Mouse (Mus musculus): ENCODE results near the gene Rps13. TPM values are rescaled to one million over a fixed set of nuclear protein-coding genes. Genes with fewer than 3 reads are reported as not detected.

Rps13 gene
- polyA plus RNA-seq, 1 experiment from 2014 or later = 500 TPM

DNA sequence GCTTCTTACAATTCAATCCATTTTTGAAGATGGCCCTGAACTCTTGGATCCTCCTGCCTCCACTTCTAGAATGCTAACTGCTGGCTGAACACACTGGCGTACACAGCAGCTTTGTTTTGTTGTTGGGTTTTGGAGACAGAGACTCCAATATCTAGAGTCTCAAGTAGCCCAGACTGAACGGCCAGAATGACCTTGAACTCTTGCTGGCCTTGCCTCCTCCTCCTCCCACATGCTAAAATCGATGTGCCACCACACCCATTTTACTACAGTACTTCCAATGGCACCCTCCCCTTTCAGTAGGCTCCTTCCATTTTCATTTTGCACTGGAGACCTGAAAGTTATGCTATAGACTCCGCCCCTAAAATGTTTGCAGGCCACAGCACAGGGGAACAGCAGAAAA lies 32.9 kb downstream of the Rps13 start:
- DNase-seq (ENCODE audit: low spot score) (no peak), ATAC-seq (no peak)
- H3K9me3 ChIP-seq (ENCODE audit: low read length) = no peaks in the 10 kb centered on the region
- no peaks in the 10 kb centered on the region for H3K27me3 ChIP-seq (replicated peaks; ENCODE audit: insufficient read depth, low read length)
- no peaks in the 10 kb centered on the region for H3K4me1 ChIP-seq (ENCODE audit: insufficient read depth, low read depth, low read length)
- no peaks in the 10 kb centered on the region for H3K36me3 ChIP-seq (ENCODE audit: insufficient read depth, low read length)
- no peak overlapping the region for H3K4me2 ChIP-seq (replicated peaks; ENCODE audit: low read depth, low read length)
- no peak overlapping the region for H3K27ac ChIP-seq (ENCODE audit: low read length)
- H3K9ac ChIP-seq (replicated peaks; ENCODE audit: low read depth) = no peak overlapping the region
- TF ChIP-seq EP300 (IDR thresholded peaks at IDR 0.05) (no peak), CTCF (IDR thresholded peaks at IDR 0.05) (no peak)
- WGBS = 75% methylated on average over 4 of the region's 4 CpGs
- H3K4me3 ChIP-seq (ENCODE audit: low read depth, low read length) = no peak overlapping the region

GRCm38 (mm10) chr7:116298851-116299250 lies 35.1 kb downstream of the Rps13 start:
- Histone ChIP-seq H3K9ac (replicated peaks; ENCODE audit: low read depth) (no peak overlapping the region), H3K27me3 (replicated peaks; ENCODE audit: insufficient read depth, low read length) (no peaks in the 10 kb centered on the region), H3K9me3 (ENCODE audit: low read length) (no peaks in the 10 kb centered on the region), H3K27ac (ENCODE audit: low read length) (no peak overlapping the region), H3K36me3 (ENCODE audit: insufficient read depth, low read length) (no peaks in the 10 kb centered on the region), H3K4me2 (replicated peaks; ENCODE audit: low read depth, low read length) (no peak overlapping the region), H3K4me3 (ENCODE audit: low read depth, low read length) (no peak overlapping the region), H3K4me1 (ENCODE audit: insufficient read depth, low read depth, low read length) (no peaks in the 10 kb centered on the region)
- 76% methylated on average over 2 of the region's 2 CpGs for WGBS
- no peak for ATAC-seq
- DNase-seq (ENCODE audit: low spot score) = no peak
- no peak for TF ChIP-seq EP300 (IDR thresholded peaks at IDR 0.05)
- no peak for TF ChIP-seq CTCF (IDR thresholded peaks at IDR 0.05)

- H3K36me3 ChIP-seq (ENCODE audit: insufficient read depth, low read length) = no peaks in the 10 kb centered on the region
- no peaks in the 10 kb centered on the region for H3K27me3 ChIP-seq (replicated peaks; ENCODE audit: insufficient read depth, low read length)
- H3K9ac ChIP-seq (replicated peaks; ENCODE audit: low read depth) = no peak overlapping the region
- WGBS = 75% methylated on average over 10 of the region's 10 CpGs
- no peaks in the 10 kb centered on the region for H3K4me1 ChIP-seq (ENCODE audit: insufficient read depth, low read depth, low read length)
- TF ChIP-seq CTCF (IDR thresholded peaks at IDR 0.05) = no peak
- TF ChIP-seq EP300 (IDR thresholded peaks at IDR 0.05) = no peak
- DNase-seq (ENCODE audit: low spot score) (no peak), ATAC-seq (no peak)
- H3K9me3 ChIP-seq (ENCODE audit: low read length) = no peaks in the 10 kb centered on the region
- no peak overlapping the region for H3K4me2 ChIP-seq (replicated peaks; ENCODE audit: low read depth, low read length)
- H3K27ac ChIP-seq (ENCODE audit: low read length) = no peak overlapping the region
- no peak overlapping the region for H3K4me3 ChIP-seq (ENCODE audit: low read depth, low read length)
These were observed 35.6 kb downstream of the Rps13 start for GRCm38 (mm10) chr7:116298389-116298788.

GRCm38 (mm10) chr7:116294961-116295360 lies 39.0 kb downstream of the Rps13 start:
- Histone ChIP-seq H3K9ac (replicated peaks; ENCODE audit: low read depth) (no peak overlapping the region), H3K9me3 (ENCODE audit: low read length) (no peaks in the 10 kb centered on the region), H3K4me2 (replicated peaks; ENCODE audit: low read depth, low read length) (no peak overlapping the region), H3K4me1 (ENCODE audit: insufficient read depth, low read depth, low read length) (no peaks in the 10 kb centered on the region), H3K36me3 (ENCODE audit: insufficient read depth, low read length) (no peaks in the 10 kb centered on the region), H3K27ac (ENCODE audit: low read length) (no peak overlapping the region), H3K27me3 (replicated peaks; ENCODE audit: insufficient read depth, low read length) (no peaks in the 10 kb centered on the region), H3K4me3 (ENCODE audit: low read depth, low read length) (no peak overlapping the region)
- TF ChIP-seq EP300 (IDR thresholded peaks at IDR 0.05) = no peak
- TF ChIP-seq CTCF (IDR thresholded peaks at IDR 0.05) = no peak
- peak; percentile 47; the same call in 1 of the 2 replicates for ATAC-seq
- 60% methylated on average over 3 of the region's 3 CpGs for WGBS
- no peak for DNase-seq (ENCODE audit: low spot score)

DNA sequence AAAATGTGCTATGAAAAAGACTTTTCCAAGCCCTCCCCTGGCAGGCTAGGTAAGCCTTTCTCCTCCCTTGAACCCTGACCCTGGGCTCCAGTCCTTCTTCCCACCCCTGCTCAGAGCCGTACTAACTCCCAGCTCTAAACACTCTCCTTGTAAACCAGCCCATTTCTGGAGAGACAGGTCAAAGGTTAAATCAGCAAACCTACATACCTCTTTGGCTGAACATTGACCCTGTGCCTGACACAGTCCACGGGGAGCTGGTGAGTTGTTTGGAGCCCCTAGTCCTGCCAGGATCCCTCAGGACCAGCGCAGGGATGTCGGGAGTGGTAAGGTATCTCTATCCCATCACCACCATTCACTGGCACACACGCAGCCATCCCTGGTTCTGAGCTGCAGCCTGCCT lies 41.6 kb downstream of the Rps13 start:
- 37% methylated on average over 5 of the region's 5 CpGs for WGBS
- H3K9me3 ChIP-seq (ENCODE audit: low read length) = no peaks in the 10 kb centered on the region
- no peaks in the 10 kb centered on the region for H3K27me3 ChIP-seq (replicated peaks; ENCODE audit: insufficient read depth, low read length)
- no peak overlapping the region for H3K9ac ChIP-seq (replicated peaks; ENCODE audit: low read depth)
- no peak overlapping the region for H3K27ac ChIP-seq (ENCODE audit: low read length)
- DNase-seq (ENCODE audit: low spot score) (no peak), ATAC-seq (no peak)
- TF ChIP-seq EP300 (IDR thresholded peaks at IDR 0.05) = no peak
- TF ChIP-seq CTCF (IDR thresholded peaks at IDR 0.05) = no peak
- no peak overlapping the region for H3K4me2 ChIP-seq (replicated peaks; ENCODE audit: low read depth, low read length)
- H3K4me3 ChIP-seq (ENCODE audit: low read depth, low read length) = no peak overlapping the region
- H3K4me1 ChIP-seq (ENCODE audit: insufficient read depth, low read depth, low read length) = no peaks in the 10 kb centered on the region
- no peaks in the 10 kb centered on the region for H3K36me3 ChIP-seq (ENCODE audit: insufficient read depth, low read length)

- Histone ChIP-seq H3K9me3 (ENCODE audit: low read length) (no peaks in the 10 kb centered on the region), H3K4me3 (ENCODE audit: low read depth, low read length) (no peak overlapping the region), H3K4me2 (replicated peaks; ENCODE audit: low read depth, low read length) (no peak overlapping the region), H3K9ac (replicated peaks; ENCODE audit: low read depth) (no peak overlapping the region), H3K36me3 (ENCODE audit: insufficient read depth, low read length) (no peaks in the 10 kb centered on the region), H3K27me3 (replicated peaks; ENCODE audit: insufficient read depth, low read length) (no peaks in the 10 kb centered on the region), H3K27ac (ENCODE audit: low read length) (no peak overlapping the region), H3K4me1 (ENCODE audit: insufficient read depth, low read depth, low read length) (peaks cover 6% of the 10 kb centered on the region; the same call in 1 of the 2 replicates)
- DNase-seq (ENCODE audit: low spot score) (no peak), ATAC-seq (no peak)
- WGBS = 60% methylated on average over 1 of the region's 1 CpGs
- no peak for TF ChIP-seq CTCF (IDR thresholded peaks at IDR 0.05)
- no peak for TF ChIP-seq EP300 (IDR thresholded peaks at IDR 0.05)
These were observed 43.4 kb downstream of the Rps13 start for GRCm38 (mm10) chr7:116290559-116290958.

DNA sequence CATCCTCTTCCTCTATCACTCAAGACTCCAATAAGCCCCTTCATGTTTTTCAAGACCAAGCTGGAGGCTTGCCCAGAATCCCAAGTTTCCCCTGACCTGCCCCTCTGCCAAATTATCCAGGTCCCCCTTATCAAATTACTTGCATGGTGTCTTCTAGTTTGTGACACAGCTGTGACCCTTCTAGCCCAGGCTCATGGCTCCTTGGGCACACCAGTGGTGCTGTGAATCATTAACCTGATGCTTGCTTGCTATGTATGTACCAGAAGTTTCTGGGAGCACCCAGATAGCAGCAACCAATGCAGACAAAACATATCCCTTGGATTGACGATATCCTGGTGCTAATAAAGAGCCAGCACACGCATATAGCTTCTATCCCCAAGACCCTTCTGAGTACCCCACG lies 45.0 kb downstream of the Rps13 start:
- ATAC-seq (no peak), DNase-seq (ENCODE audit: low spot score) (no peak)
- no peak for TF ChIP-seq CTCF (IDR thresholded peaks at IDR 0.05)
- TF ChIP-seq EP300 (IDR thresholded peaks at IDR 0.05) = no peak
- Histone ChIP-seq H3K27ac (ENCODE audit: low read length) (no peak overlapping the region), H3K27me3 (replicated peaks; ENCODE audit: insufficient read depth, low read length) (no peaks in the 10 kb centered on the region), H3K9me3 (ENCODE audit: low read length) (no peaks in the 10 kb centered on the region), H3K9ac (replicated peaks; ENCODE audit: low read depth) (no peak overlapping the region), H3K4me1 (ENCODE audit: insufficient read depth, low read depth, low read length) (peaks cover 6% of the 10 kb centered on the region; the same call in 1 of the 2 replicates), H3K36me3 (ENCODE audit: insufficient read depth, low read length) (no peaks in the 10 kb centered on the region), H3K4me2 (replicated peaks; ENCODE audit: low read depth, low read length) (no peak overlapping the region), H3K4me3 (ENCODE audit: low read depth, low read length) (no peak overlapping the region)
- 83% methylated on average over 3 of the region's 3 CpGs for WGBS

Measured in lung, postnatal 0 days (tissue).